Mouse (Mus musculus) midbrain, embryonic 16.5 days (tissue): ENCODE data around the gene Prkag1. TPM values are rescaled to one million over a fixed set of nuclear protein-coding genes. Genes with fewer than 3 reads are reported as not detected.

ENCODE experiments used
- ATAC-seq: fragments of 200-750 bp; cut with Nextera tagmentation; 2 replicates; pipeline ENCODE4 v1.8.0; 2017; ENCODE audit warnings: moderate TSS enrichment
- H3K27ac ChIP-seq: fragments of 300-500 bp; sonication (generic); 2 replicates; pipeline ENCODE4 v1.5.1; 2014; ENCODE audit warnings: mild to moderate bottlenecking, low read length, mixed read lengths
- H3K27me3 ChIP-seq: fragments of 300-500 bp; sonication (generic); 2 replicates; pipeline ENCODE4 v1.6.1; 2014; ENCODE audit warnings: low read depth, low read length, mixed read lengths; ENCODE audit not compliant: control insufficient read depth, insufficient read depth
- H3K36me3 ChIP-seq: fragments of 300-500 bp; sonication (generic); 2 replicates; pipeline ENCODE4 v1.6.1; 2014; ENCODE audit warnings: mild to moderate bottlenecking, low read length, moderate library complexity, mixed read lengths; ENCODE audit not compliant: control insufficient read depth, insufficient read depth
- H3K4me1 ChIP-seq: fragments of 300-500 bp; sonication (generic); 2 replicates; pipeline ENCODE4 v1.6.1; 2014; ENCODE audit warnings: mild to moderate bottlenecking, low read length, mixed read lengths; ENCODE audit not compliant: control insufficient read depth, insufficient read depth
- H3K4me2 ChIP-seq: fragments of 300-500 bp; sonication (generic); 2 replicates; pipeline ENCODE4 v1.6.1; 2014; ENCODE audit warnings: mild to moderate bottlenecking, low read length, mixed read lengths
- H3K4me3 ChIP-seq: fragments of 300-500 bp; sonication (generic); 2 replicates; pipeline ENCODE4 v1.5.1; 2014; ENCODE audit warnings: low read depth, mild to moderate bottlenecking, low read length, moderate library complexity, mixed read lengths
- H3K9ac ChIP-seq: fragments of 300-500 bp; sonication (generic); 2 replicates; pipeline ENCODE4 v1.6.1; 2014; ENCODE audit warnings: low read depth, low read length, mixed read lengths
- H3K9me3 ChIP-seq: fragments of 300-500 bp; sonication (generic); replicated peaks from 2 replicates; pipeline ENCODE4 v1.6.1; 2014; ENCODE audit warnings: mild to moderate bottlenecking, low read length, mixed read lengths; ENCODE audit not compliant: control insufficient read depth, poor library complexity, severe bottlenecking
- WGBS: fragments of 180-500 bp; shearing (Covaris S2); extraction: QIAGEN DNeasy Blood & Tissue Kit; methylation state at CpG from one replicate; pipeline ENCODE4 v1.1.7; 2014; 5-methylcytosine and 5-hydroxymethylcytosine counted together
- polyA plus RNA-seq: library from polyadenylated mRNA; unstranded; fragments of >200 nt; fragmentation: Nextera tagmentation; extraction: Ambion mirVana; gene quantifications from 2 replicates; pipeline ENCODE4 v1.2.1, GENCODE M21; 2015

The Prkag1 gene
- polyA plus RNA-seq, 1 experiment from 2014 or later, result 72.9 TPM

- WGBS, result 89% methylated on average over 8 of the region's 8 CpGs
- ATAC-seq, result no peak
- no peak overlapping the region for H3K4me3 ChIP-seq
- H3K4me2 ChIP-seq, result no peak overlapping the region
- H3K4me1 ChIP-seq, result no peaks in the 10 kb centered on the region
- no peak overlapping the region for H3K9ac ChIP-seq
- H3K9me3 ChIP-seq, result no peaks in the 10 kb centered on the region
- H3K36me3 ChIP-seq, result peaks cover 83% of the 10 kb centered on the region
- no peaks in the 10 kb centered on the region for H3K27me3 ChIP-seq
- no peak overlapping the region for H3K27ac ChIP-seq
These were observed 14.8 kb upstream of the Prkag1 start for GRCm38 (mm10) chr15:98846140-98846539.

- Histone ChIP-seq H3K36me3 (peaks cover 84% of the 10 kb centered on the region), H3K4me1 (no peaks in the 10 kb centered on the region), H3K4me2 (no peak overlapping the region), H3K27me3 (no peaks in the 10 kb centered on the region), H3K9ac (no peak overlapping the region), H3K27ac (no peak overlapping the region), H3K4me3 (no peak overlapping the region), H3K9me3 (no peaks in the 10 kb centered on the region)
- no peak for ATAC-seq
- 97% methylated on average over 2 of the region's 2 CpGs for WGBS
These were observed 13.8 kb upstream of the Prkag1 start for GRCm38 (mm10) chr15:98845149-98845548.

GRCm38 (mm10) chr15:98843595-98844223 lies 12.4 kb upstream of the Prkag1 start:
- Histone ChIP-seq H3K36me3 (peaks cover 84% of the 10 kb centered on the region), H3K9ac (no peak overlapping the region), H3K4me1 (no peaks in the 10 kb centered on the region), H3K4me3 (no peak overlapping the region), H3K27me3 (no peaks in the 10 kb centered on the region), H3K27ac (no peak overlapping the region), H3K9me3 (no peaks in the 10 kb centered on the region), H3K4me2 (no peak overlapping the region)
- ATAC-seq, result no peak
- 93% methylated on average over 11 of the region's 11 CpGs for WGBS

- WGBS, result 95% methylated on average over 30 of the region's 30 CpGs
- no peaks in the 10 kb centered on the region for H3K27me3 ChIP-seq
- no peak overlapping the region for H3K9ac ChIP-seq
These were observed 8.6 kb upstream of the Prkag1 start for GRCm38 (mm10) chr15:98839671-98840585.

GRCm38 (mm10) chr15:98839161-98839560 lies 7.8 kb upstream of the Prkag1 start:
- Histone ChIP-seq H3K27ac (no peak overlapping the region), H3K4me2 (no peak overlapping the region), H3K9ac (no peak overlapping the region), H3K36me3 (peaks cover 77% of the 10 kb centered on the region), H3K27me3 (no peaks in the 10 kb centered on the region), H3K4me1 (no peaks in the 10 kb centered on the region), H3K4me3 (no peak overlapping the region), H3K9me3 (no peaks in the 10 kb centered on the region)
- no peak for ATAC-seq
- WGBS, result 95% methylated on average over 14 of the region's 14 CpGs

More at GRCm38 (mm10) chr15:98839671-98840585, 8.6 kb upstream of the Prkag1 start:
- no peak overlapping the region for H3K4me2 ChIP-seq
- no peak overlapping the region for H3K4me3 ChIP-seq
- H3K9me3 ChIP-seq, result no peaks in the 10 kb centered on the region
- peaks cover 79% of the 10 kb centered on the region for H3K36me3 ChIP-seq
- ATAC-seq, result no peak
- no peak overlapping the region for H3K27ac ChIP-seq
- no peaks in the 10 kb centered on the region for H3K4me1 ChIP-seq

- no peaks in the 10 kb centered on the region for H3K27me3 ChIP-seq
- no peak overlapping the region for H3K4me2 ChIP-seq
- H3K9me3 ChIP-seq, result no peaks in the 10 kb centered on the region
- no peak overlapping the region for H3K27ac ChIP-seq
- WGBS, result 75% methylated on average over 4 of the region's 4 CpGs
- ATAC-seq, result no peak
- H3K9ac ChIP-seq, result no peak overlapping the region
- no peak overlapping the region for H3K4me3 ChIP-seq
- no peaks in the 10 kb centered on the region for H3K4me1 ChIP-seq
- peaks cover 73% of the 10 kb centered on the region for H3K36me3 ChIP-seq
These were observed 6.4 kb upstream of the Prkag1 start for GRCm38 (mm10) chr15:98837743-98838103.

- Histone ChIP-seq H3K4me1 (no peaks in the 10 kb centered on the region), H3K9me3 (no peaks in the 10 kb centered on the region)
- WGBS, result 94% methylated on average over 21 of the region's 21 CpGs
These were observed 5.9 kb upstream of the Prkag1 start for GRCm38 (mm10) chr15:98837006-98837742.

GRCm38 (mm10) chr15:98835291-98835690 lies 4.0 kb upstream of the Prkag1 start:
- Histone ChIP-seq H3K36me3 (peaks cover 56% of the 10 kb centered on the region), H3K9me3 (no peaks in the 10 kb centered on the region), H3K4me2 (no peak overlapping the region), H3K27ac (no peak overlapping the region), H3K27me3 (no peaks in the 10 kb centered on the region), H3K4me1 (peaks cover 5% of the 10 kb centered on the region; the same call in 1 of the 2 replicates), H3K9ac (no peak overlapping the region), H3K4me3 (no peak overlapping the region)
- WGBS, result 93% methylated on average over 14 of the region's 14 CpGs
- no peak for ATAC-seq

More at GRCm38 (mm10) chr15:98837006-98837742, 5.9 kb upstream of the Prkag1 start:
- Histone ChIP-seq H3K27ac (no peak overlapping the region), H3K27me3 (no peaks in the 10 kb centered on the region), H3K9ac (no peak overlapping the region), H3K4me3 (no peak overlapping the region), H3K4me2 (no peak overlapping the region), H3K36me3 (peaks cover 68% of the 10 kb centered on the region)
- ATAC-seq, result no peak
